ENCODE assay signal across 8 mouse cellular contexts in genomic region chr6:127767706-127768493, GRCm38 (mm10). TPM values are rescaled to one million over a fixed set of nuclear protein-coding genes. Genes with fewer than 3 reads are reported as not detected.
A peak's percentile ranks its signal among the peaks of the same experiment; 100 is the strongest.
DNase-seq lines count a peak whose midpoint lies in the region; ATAC-seq lines count a peak whose summit lies in the region.

No protein-coding gene starts in this region.

- peak; percentile 89 for DNase-seq in ZHBTc4 (ENCODE audit: low read depth, low spot score)
- DNase-seq in cerebellum, adult 11 months, result peak; percentile 23
- peak; percentile 49 to 51 for DNase-seq in layer of hippocampus, postnatal 25 days (ENCODE audit: extremely low spot score in 1 of 2, low spot score in 1 of 2)
- DNase-seq in right cerebral cortex, postnatal 4 days, result peak; percentile 62
- DNase-seq in T-cell, adult 2 months (ENCODE audit: low spot score), result no peak

- under 1% methylated on average over 49 of the region's 49 CpGs for WGBS in forebrain, embryonic 13.5 days

- no peaks in the 10 kb centered on the region for H3K9me3 ChIP-seq in forebrain, embryonic 13.5 days (replicated peaks)

- H3K27ac ChIP-seq in forebrain, embryonic 13.5 days, result peak overlapping the region; percentile 65

- H3K4me3 ChIP-seq in forebrain, embryonic 13.5 days, result peak overlapping the region; percentile 67

- peaks cover 67% of the 10 kb centered on the region for H3K27me3 ChIP-seq in forebrain, embryonic 13.5 days

- peak overlapping the region; percentile 96 for H3K4me2 ChIP-seq in forebrain, embryonic 13.5 days

- peak; percentile 42 for ATAC-seq in forebrain, embryonic 13.5 days
- ATAC-seq in hematopoietic stem cell, adult 5-6 weeks (replicated peaks in 1 of 2; ENCODE audit: insufficient read depth in 1 of 2, low FRiP score in 2 of 2, low TSS enrichment in 1 of 2, low read depth in 1 of 2, poor library complexity in 2 of 2, severe bottlenecking in 2 of 2), result peak; percentile 55 to 77
- peak; percentile 96 for ATAC-seq in megakaryocyte progenitor cell, adult 5-6 weeks (replicated peaks; ENCODE audit: poor library complexity)

- no peaks in the 10 kb centered on the region for H3K36me3 ChIP-seq in forebrain, embryonic 13.5 days (ENCODE audit: poor library complexity, severe bottlenecking)

- H3K4me1 ChIP-seq in forebrain, embryonic 13.5 days, result peaks cover 48% of the 10 kb centered on the region

- peak overlapping the region; percentile 74 for H3K9ac ChIP-seq in forebrain, embryonic 13.5 days

RNA-seq across cellular contexts. Expression of gene Prmt8, which starts 1.4 kb away (rescaled TPM):
- polyA plus RNA-seq in forebrain, embryonic 13.5 days (2015; fragmentation: Nextera tagmentation; extraction: Ambion mirVana), result 20.3 and 22.1 TPM in 2 replicates
- not detected in 2 replicates for total RNA-seq in hematopoietic stem cell, adult 5-6 weeks (2017)
- 10 to 100 TPM; 66.7 to 71.6 TPM for total RNA-seq in layer of hippocampus, postnatal 25 days (2021)
- total RNA-seq in megakaryocyte progenitor cell, adult 5-6 weeks (2015), result not detected in 2 replicates
- not detected in 2 replicates for total RNA-seq in megakaryocyte progenitor cell, adult 5-6 weeks (2017)

Comparison
In these comparisons a context has a peak if more than half of its experiments do, and no peak if none do; other contexts are left out.
1. ATAC-seq: peak in every context shown above with its lines; median percentile 96 in megakaryocyte progenitor cell, adult 5-6 weeks; 66 in hematopoietic stem cell, adult 5-6 weeks; 42 in forebrain, embryonic 13.5 days.
2. RNA of gene Prmt8, which starts 1.4 kb away (total RNA-seq): 66.7 to 71.6 TPM in layer of hippocampus, postnatal 25 days; not detected in hematopoietic stem cell, adult 5-6 weeks and not detected in megakaryocyte progenitor cell, adult 5-6 weeks; every median in the first group is over 10 times any median in the second.